Mouse (Mus musculus): ENCODE measurements at regions not wholly inside any gene's neighbourhood (a gene's known extent, or its start where the extent isn't known, plus 50 kb on each side); places are given as distances from the start of the nearest gene placed in this dataset.

DNA sequence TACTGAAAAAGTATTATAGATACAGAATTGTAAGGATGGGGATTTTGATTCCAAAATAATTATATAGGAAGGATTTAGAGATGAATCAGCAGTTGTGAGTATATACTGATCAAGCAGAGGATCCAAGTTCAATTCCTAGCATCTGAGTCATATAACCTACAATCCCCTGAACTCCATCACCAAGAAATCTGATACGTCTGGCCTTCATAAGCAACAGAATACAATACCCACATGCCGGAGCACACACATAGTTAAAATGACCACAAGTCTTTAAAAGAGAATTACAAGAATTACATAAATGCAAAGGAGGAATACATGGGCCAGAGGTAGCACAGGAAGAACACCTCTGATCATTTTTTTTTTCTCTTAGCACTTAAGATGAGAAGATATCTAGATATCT lies 847.7 kb downstream of the D3Ertd751e start:
- no peak for DNase-seq (ENCODE audit: low read depth, low spot score)

DNA sequence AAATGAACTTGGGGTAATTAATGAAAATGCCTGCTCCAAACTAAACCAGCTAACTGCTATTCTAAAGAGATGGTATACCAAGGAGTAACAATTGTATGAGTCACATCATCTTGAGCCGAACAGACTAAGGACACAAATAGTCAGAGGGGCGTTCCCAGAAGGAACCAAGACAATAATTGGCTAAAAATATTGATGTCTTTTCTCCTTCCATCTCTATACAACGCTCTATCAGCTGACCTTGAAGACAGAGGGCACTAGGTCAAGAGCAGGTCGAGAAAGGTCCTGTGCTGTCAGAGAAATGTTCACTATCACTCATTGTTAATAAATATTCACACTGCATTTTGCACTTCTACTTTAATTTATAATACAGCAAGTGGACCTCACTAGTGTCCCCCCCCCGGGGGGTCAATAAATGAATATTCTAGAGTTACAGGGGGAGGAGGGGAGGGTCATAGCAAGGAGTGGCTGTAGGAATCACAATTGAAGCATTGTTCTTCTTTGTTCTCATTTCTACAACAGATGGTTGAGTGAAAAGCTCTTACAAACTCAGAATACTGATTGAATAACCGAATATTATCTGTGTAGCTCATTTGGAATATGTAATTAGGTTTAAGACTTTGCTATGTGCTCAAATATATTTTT lies 851.5 kb downstream of the D3Ertd751e start:
- no peak for DNase-seq (ENCODE audit: low read depth, low spot score)

DNA sequence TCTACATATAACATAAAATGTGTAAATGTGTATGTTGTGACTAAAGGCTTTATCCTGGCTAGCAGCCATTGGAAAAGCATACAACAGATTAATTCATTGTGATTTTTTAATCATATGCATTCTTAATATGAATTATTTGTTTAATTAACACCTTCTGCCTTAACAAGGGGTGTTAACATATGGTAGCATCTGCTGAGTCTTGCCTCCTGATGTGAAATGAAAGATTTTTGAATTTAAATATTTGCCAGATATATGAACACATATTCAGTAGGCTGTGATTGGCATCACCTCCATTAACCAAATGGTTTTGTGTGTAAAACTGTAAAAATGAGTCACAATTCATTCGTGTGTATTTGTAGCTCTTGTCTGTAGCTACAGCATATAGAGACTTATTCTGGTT lies 854.3 kb downstream of the D3Ertd751e start:
- DNase-seq (ENCODE audit: low read depth, low spot score) = no peak

All from A20 (cell line).